Mouse (Mus musculus): ENCODE data around the gene B9d2. TPM values are rescaled to one million over a fixed set of nuclear protein-coding genes. Genes with fewer than 3 reads are reported as not detected.
A peak's percentile ranks its signal among the peaks of the same experiment; 100 is the strongest.

Gene B9d2
- total RNA-seq, 2 experiments from 2014 or later: 22.9 to 24.3 TPM

DNA sequence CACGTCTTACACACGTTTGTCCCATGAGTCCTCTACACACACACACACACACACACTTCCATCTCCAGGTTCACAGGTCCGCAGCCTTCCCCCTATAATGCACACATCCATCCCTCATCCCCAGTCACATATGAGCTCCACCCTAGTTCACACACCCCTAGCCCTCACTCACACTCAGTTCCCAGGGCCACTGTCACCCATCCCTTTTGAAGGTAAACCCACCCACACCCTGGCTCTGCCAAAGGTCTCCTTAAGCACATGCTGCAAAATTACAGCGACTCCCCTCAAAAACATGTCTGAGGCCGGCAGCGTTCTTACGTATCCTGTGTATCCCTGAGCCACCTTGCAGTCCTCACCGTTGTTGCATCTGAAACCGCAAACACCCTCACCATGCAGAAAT lies 6.3 kb upstream of the B9d2 start:
- no peak for DNase-seq (ENCODE audit: low spot score in 2 of 2)

DNA sequence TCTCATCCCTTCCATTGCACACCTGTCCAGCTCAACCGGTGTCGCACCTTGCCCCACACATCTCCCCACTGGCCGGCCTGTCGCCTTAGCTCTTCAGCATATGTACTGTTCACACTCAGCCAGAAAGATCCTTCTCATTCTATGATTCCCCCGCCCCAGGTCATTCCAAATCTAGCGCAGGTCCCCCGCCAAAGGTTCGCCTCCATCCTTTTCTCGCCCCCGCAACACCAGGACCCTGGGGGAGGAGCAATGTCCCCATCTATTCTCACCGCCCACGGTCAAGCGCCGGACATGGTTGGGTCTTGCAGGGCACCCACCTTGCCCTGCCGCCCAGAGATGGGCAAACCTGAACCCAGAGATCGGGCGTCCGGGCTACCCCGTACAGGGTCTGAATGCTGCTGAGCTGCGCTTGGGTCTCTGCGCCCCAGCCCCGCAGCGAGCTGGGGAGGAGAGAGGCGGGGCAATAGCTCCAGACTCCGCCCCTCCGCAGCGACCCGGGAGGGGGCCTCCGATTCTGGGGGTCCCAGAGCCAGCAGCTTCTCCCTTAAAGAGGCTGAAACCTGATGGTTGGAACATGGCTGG lies 5.8 kb upstream of the B9d2 start, which contains the start of gene Tmem91:
TSS of gene Tmem91 (minus strand) at position 448 of the 582 bp plus-strand sequence.
- no peak for DNase-seq (ENCODE audit: low spot score in 2 of 2)

DNA sequence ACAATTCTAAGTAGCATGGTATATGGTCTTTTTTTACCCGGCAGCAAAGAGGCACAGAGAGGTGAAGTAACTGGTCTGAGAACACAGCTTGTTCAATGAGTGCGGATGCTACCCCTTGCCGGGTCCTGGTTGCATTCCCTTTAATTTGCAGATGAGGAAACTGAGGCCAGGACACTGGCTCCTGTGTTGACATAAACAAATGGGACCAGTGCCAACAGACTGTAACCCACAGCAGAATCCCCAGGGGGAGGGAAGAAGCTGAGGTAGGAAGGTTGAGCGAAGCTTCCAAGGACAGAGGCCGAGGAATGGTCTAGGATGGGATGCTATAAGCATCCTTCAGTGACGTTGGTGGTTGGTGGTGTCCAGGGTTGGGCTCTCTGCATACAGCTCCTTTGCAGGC lies 5.2 kb upstream of the B9d2 start:
- DNase-seq (ENCODE audit: low spot score in 2 of 2): no peak

DNA sequence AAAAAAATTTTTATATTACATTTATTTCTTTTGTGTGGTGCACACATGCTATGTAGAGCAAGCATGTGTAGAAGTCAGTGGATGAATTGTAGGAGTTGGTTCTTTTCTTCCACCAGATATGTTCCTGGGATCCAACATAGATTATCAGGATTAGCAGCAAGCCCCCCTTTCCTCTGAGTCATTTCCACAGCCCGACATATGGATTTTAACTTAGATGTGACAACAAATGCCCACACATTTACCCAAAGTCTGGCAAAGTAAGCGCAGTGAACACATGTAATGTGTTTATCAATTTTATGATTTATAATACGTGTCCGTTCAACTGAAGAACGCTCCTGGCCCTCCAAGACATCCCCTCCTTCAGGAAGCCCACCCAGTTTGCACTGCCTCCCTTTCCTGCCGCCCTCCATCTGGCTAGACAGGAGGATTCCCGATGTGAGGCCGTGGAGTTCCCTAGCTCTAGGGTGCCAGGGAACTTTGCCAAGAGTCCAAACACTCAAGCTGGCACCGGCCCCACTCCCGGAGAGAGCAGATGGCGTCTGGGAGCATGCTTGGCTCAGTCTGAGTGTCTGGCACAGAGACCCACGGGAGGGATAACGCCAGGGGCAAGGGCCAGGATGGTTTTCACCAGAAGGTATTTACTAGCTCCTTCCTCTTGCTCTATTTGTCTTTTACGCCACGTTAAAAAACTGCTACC lies 4.3 kb upstream of the B9d2 start:
- peak; percentile 92 to 93 for DNase-seq (ENCODE audit: low spot score in 2 of 2)

DNA sequence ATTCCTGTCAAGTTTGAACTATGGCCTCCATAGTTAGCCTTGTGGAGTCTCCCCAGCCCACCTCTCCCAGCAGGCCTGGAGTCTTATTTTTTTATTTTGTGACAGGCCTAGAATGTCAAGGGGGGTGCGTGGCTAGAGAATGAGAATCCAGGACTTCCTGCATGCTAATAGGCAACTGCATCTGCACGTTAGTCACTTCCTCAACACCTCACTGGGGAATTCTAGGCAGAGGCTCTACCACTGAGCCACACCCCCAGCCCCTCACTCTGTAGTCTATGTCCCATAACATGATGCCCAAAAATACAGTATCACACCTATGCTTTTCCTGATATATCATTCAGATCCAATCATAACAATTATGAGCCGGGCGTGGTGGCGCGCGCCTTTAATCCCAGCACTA lies 3.6 kb upstream of the B9d2 start:
- DNase-seq (ENCODE audit: low spot score in 2 of 2): no peak

- DNase-seq (ENCODE audit: low spot score in 2 of 2): no peak
Observed at GRCm38 (mm10) chr7:25679971-25680370, 609 bp upstream of the B9d2 start.

DNA sequence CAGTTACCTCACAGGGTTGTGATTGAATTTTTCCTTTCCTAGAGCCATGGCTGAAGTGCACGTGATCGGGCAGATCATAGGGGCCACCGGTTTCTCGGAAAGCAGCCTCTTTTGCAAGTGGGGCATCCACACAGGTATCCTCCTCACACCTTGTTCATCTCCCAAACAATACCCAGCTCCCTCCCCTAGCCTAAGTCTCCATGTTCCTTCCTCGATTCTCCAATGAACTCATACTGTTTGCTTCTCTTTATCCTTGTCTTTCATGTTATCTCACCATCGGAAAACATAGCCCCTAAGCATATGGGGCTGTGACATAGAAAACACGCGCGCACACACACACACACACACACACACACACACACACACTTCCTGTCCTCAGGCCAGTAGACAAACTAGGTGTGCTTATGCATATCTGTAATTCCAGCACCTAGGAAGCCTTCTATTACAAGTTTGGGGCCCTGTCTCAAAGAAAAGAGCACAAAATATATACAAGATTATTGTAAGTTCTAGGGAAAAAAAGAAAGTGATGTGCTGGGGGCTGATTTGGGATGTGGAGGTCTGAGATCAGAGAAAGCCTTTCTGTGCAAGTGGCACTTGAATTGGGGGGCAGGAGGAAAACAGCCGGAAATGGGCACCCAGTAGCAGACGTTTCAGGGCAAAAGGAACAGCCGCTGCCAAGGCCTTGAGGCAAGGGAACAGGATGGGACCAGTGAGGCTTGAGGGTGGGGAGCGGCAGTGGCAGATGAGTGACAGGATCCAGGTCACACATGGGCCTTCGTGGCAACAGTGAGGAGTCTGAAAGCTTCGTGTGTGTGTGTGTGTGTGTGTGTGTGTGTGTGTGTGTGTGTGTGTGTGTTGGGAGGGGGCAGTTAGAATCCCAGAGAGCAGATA lies 1.0 kb downstream of the B9d2 start:
- DNase-seq (ENCODE audit: low spot score in 2 of 2): no peak

DNA sequence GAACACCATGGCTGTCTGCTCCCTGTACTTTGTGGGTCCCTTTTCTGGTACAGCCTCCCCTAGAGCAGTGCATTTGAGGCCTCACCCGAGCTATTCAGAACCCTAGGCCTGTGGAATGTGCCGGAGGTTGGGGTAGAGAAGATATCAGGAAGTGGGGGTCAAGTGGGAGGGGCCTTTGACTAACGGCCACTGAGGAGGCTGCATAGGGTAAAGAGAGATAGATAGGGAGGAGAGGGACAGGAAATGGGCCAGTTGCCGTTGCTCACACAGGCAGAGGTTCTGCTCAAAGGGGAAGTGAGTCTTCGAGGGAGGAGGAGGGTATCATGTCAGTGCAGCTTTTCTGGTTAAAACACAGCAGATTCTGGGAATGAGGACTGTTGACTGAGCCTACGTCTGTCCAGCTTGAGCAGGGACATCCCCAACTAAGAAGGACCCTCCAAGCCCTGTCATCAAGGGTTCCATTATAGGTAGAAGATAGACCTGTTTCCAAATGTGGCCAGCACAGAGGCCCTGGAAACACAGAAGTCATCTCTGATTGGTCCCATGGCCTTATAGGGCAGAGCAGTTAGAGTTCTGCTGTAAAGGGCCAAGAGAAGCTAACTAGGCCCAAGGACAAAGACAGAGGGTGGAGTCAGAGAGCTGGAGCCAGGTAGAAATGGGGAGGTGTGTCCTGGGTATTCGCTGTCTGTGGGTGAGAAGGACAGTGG lies 3.0 kb downstream of the B9d2 start:
- DNase-seq (ENCODE audit: low spot score in 2 of 2): no peak

DNA sequence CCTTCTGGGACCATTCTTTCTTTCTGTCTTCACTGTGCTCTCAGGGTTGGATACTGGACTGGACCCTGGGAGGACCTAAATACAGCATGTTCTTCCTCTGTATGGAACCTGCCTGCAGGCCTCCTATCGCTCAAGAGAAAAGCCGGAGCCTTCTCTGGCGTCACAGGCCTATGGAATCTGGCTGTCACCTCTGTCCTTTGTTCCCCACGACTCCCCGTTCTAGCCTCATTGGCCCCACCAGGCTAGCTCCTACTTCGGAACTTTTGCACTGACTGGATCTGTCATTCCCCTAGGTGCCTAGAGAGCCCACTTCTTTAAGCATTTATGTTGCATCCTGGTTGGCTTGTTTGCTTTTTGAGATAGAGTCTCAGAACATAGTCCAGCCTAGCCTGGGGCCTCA lies 4.1 kb downstream of the B9d2 start:
- no peak for DNase-seq (ENCODE audit: low spot score in 2 of 2)

- no peak for DNase-seq (ENCODE audit: low spot score in 2 of 2)
Observed at GRCm38 (mm10) chr7:25685926-25686470, 5.4 kb downstream of the B9d2 start.

- peak in 1 of 2 experiments; percentile 46 for DNase-seq (ENCODE audit: low spot score in 2 of 2)
Observed at GRCm38 (mm10) chr7:25686680-25687531, 6.3 kb downstream of the B9d2 start, which contains the start of gene Tgfb1. Gene Tgfb1, plus strand, starts transcription at chr7:25687002.

DNA sequence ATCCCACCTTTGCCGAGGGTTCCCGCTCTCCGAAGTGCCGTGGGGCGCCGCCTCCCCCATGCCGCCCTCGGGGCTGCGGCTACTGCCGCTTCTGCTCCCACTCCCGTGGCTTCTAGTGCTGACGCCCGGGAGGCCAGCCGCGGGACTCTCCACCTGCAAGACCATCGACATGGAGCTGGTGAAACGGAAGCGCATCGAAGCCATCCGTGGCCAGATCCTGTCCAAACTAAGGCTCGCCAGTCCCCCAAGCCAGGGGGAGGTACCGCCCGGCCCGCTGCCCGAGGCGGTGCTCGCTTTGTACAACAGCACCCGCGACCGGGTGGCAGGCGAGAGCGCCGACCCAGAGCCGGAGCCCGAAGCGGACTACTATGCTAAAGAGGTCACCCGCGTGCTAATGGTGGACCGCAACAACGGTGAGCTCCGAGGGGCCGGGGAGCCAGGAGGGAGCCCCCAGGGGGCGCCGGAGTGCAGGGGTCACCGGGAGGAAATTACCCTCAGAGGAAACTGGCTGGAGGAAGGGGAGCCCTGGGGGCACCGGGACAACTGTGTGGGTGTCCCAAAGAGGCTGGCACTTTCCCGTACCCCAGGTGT lies 7.3 kb downstream of the B9d2 start:
- DNase-seq (ENCODE audit: low spot score in 2 of 2): no peak

- no peak for DNase-seq (ENCODE audit: low spot score in 2 of 2)
Observed at GRCm38 (mm10) chr7:25688810-25689586, 8.4 kb downstream of the B9d2 start.

DNA sequence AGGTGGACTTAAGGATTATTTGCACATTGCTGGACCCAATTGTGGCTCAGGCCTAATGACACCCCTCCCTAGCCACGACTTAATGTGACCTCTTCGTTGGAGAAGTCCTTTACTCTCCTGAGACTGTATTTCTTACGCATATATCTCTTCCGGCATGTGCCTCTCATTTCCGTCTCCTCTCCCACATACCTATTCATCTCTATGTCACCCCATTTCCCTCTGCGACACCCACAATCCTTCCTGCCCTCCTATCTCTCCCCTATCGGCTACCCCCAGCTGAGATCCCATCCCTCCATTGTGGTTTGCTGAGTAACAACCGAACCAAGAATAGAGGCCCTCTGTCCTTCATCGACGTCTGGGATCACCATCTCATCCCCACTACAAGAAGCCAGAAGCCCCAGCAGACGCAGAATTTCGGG lies 9.0 kb downstream of the B9d2 start:
- DNase-seq (ENCODE audit: low spot score in 2 of 2): no peak

DNA sequence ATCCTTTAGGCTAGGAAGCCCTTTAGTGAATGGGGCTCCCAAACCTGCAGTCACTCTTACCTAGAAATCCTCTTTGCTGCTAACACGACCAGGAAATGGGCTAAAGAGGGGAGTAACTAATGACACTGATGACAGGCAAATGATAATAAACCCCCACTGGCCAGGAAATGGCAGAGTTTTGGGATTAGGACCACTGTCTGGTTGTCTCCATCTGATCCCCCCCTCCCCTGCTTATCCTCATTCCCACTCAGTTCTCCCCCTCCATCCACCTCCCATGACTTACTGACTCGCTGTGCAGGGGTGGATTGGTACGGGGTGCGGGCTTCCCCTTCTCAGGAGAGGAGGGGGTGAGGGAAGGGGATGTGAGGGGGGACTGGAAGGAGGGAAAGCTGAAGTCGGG lies 9.5 kb downstream of the B9d2 start:
- no peak for DNase-seq (ENCODE audit: low spot score in 2 of 2)

DNA sequence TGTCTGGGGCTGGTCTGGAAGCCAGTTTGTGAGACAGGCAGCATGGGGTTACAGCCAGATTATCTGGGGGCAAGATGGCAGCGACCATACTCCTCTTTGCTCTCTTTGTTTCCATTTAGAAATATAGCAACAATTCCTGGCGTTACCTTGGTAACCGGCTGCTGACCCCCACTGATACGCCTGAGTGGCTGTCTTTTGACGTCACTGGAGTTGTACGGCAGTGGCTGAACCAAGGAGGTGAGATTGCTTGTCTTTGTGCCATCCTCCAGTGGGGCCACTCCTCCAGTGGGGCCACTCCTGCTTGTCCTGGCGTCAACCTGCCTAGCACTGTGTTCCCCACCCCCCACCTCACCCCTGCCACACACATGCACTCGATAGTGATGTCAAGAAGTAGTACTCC lies 13.5 kb downstream of the B9d2 start:
- no peak for DNase-seq (ENCODE audit: low spot score in 2 of 2)

- no peak for DNase-seq (ENCODE audit: low spot score in 2 of 2)
Observed at GRCm38 (mm10) chr7:25699851-25700250, 19.3 kb downstream of the B9d2 start.

GRCm38 (mm10) chr7:25700732-25701131 lies 20.2 kb downstream of the B9d2 start:
- no peak for DNase-seq (ENCODE audit: low spot score in 2 of 2)

DNA sequence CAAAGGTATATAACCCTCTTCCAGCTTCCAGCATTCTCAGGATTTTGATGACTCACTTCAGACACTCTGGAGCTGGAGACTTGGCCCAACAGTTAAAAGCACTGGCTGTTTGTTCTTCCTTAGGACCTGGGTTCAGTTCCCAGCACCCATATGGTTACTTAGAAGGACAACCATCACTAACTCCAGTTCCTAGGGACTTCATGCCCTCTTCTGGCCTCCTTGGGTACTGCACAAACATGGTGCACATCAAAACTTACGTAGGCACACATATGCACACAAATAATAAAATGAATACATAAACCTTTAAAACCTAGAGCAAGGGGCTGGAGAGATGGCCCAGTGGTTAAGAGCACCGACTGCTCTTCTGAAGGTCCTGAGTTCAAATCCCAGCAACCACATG lies 21.8 kb downstream of the B9d2 start:
- no peak for DNase-seq (ENCODE audit: low spot score in 2 of 2)
